Mouse (Mus musculus) CH12.LX (cell line): ENCODE data around the gene Ush2a. TPM values are rescaled to one million over a fixed set of nuclear protein-coding genes. Genes with fewer than 3 reads are reported as not detected.

Experiments used
- DNase-seq: peaks from one replicate; pipeline ENCODE4 v3.0.0-alpha.2; 2013; ENCODE audit errors: extremely low read depth
- H3K27ac ChIP-seq: 2 replicates; pipeline ENCODE4 v1.5.1; 2012; ENCODE audit warnings: low read depth, mild to moderate bottlenecking, control low read depth, moderate library complexity; ENCODE audit not compliant: insufficient read depth
- H3K27me3 ChIP-seq: replicated peaks from 2 replicates; pipeline ENCODE3; 2012; ENCODE audit warnings: inconsistent platforms
- H3K36me3 ChIP-seq, 2 experiments: replicated peaks in 1 of 2; 2 replicates each; pipeline versions ENCODE3 to v1.6.1; 2012; ENCODE audit warnings: inconsistent platforms in 1 of 2, low read length in 1 of 2, mild to moderate bottlenecking in 1 of 2, mixed read lengths in 1 of 2, moderate library complexity in 1 of 2; ENCODE audit not compliant: control insufficient read depth in 1 of 2, insufficient read depth in 1 of 2
- H3K4me1 ChIP-seq, 2 experiments: 2 replicates each; pipeline ENCODE4 v1.6.1; 2012; ENCODE audit warnings: inconsistent platforms in 1 of 2, moderate library complexity in 1 of 2; ENCODE audit not compliant: insufficient read depth in 2 of 2, control insufficient read depth in 1 of 2
- H3K4me2 ChIP-seq: 2 replicates; pipeline ENCODE4 v1.6.1; 2012; ENCODE audit warnings: low read depth, mild to moderate bottlenecking, control low read depth; ENCODE audit not compliant: poor library complexity, insufficient read depth, severe bottlenecking
- H3K4me3 ChIP-seq, 3 experiments: fragments of 150-350 bp in 1 of 3; sonication (generic) in 1 of 3; replicated peaks in 1 of 3; 2 replicates each; pipeline versions ENCODE3 to v1.5.1; 2011 to 2012; ENCODE audit warnings: low read depth in 2 of 3, low read length in 2 of 3, mild to moderate bottlenecking in 2 of 3, moderate library complexity in 2 of 3, control low read depth in 1 of 3, improper control_type of control experiment in 1 of 3, inconsistent platforms in 1 of 3, mixed read lengths in 1 of 3; ENCODE audit not compliant: poor library complexity in 1 of 3
- H3K79me2 ChIP-seq: replicated peaks from 2 replicates; pipeline ENCODE4 v1.6.1; 2012; ENCODE audit warnings: mild to moderate bottlenecking, moderate library complexity; ENCODE audit not compliant: control insufficient read depth, poor library complexity, insufficient read depth, severe bottlenecking; ENCODE audit errors: extremely low read depth
- H3K9ac ChIP-seq: 2 replicates; pipeline ENCODE4 v1.6.1; 2012; ENCODE audit warnings: low read depth, mild to moderate bottlenecking, control low read depth, moderate library complexity; ENCODE audit not compliant: insufficient read depth
- H3K9me3 ChIP-seq: replicated peaks from 2 replicates; pipeline ENCODE3; 2012; ENCODE audit warnings: low read length, inconsistent platforms, mixed read lengths
- CHD2 ChIP-seq: IDR thresholded peaks from 2 replicates; pipeline ENCODE4 v1.6.1; 2011; ENCODE audit warnings: low read length, improper control_type of control experiment
- CTCF ChIP-seq, 2 experiments: IDR thresholded peaks in 1 of 2; conservative IDR thresholded peaks in 1 of 2; 2 replicates each; pipeline ENCODE4 v1.5.1; 2011 to 2012; ENCODE audit warnings: low read depth in 2 of 2, low read length in 2 of 2, improper control_type of control experiment in 1 of 2, inconsistent platforms in 1 of 2, mild to moderate bottlenecking in 1 of 2, moderate library complexity in 1 of 2
- E2F4 ChIP-seq: IDR thresholded peaks from 2 replicates; pipeline ENCODE4 v1.6.1; 2011; ENCODE audit warnings: low read depth, low read length, improper control_type of control experiment; ENCODE audit not compliant: insufficient replicate concordance
- ELF1 ChIP-seq: IDR thresholded peaks from 2 replicates; pipeline ENCODE4 v1.6.1; 2014; ENCODE audit warnings: low read depth, mild to moderate bottlenecking, inconsistent platforms, low read length, improper control_type of control experiment
- GABPA ChIP-seq: IDR thresholded peaks from 2 replicates; pipeline ENCODE4 v1.6.1; 2012; ENCODE audit warnings: low read depth, low read length, improper control_type of control experiment, inconsistent platforms; ENCODE audit not compliant: insufficient replicate concordance
- IRF4 ChIP-seq: IDR thresholded peaks from 2 replicates; pipeline ENCODE4 v1.6.1; 2014; ENCODE audit warnings: low read depth, mild to moderate bottlenecking, inconsistent platforms, low read length, improper control_type of control experiment
- JUN ChIP-seq: IDR thresholded peaks from 2 replicates; pipeline ENCODE4 v1.6.1; 2011; ENCODE audit warnings: low read depth, mild to moderate bottlenecking, low read length, improper control_type of control experiment, moderate library complexity; ENCODE audit not compliant: insufficient read depth
- MAFK ChIP-seq: IDR thresholded peaks from 2 replicates; pipeline ENCODE4 v1.6.1; 2011; ENCODE audit warnings: low read length, improper control_type of control experiment; ENCODE audit not compliant: insufficient replicate concordance
- MEF2A ChIP-seq: IDR thresholded peaks from 2 replicates; pipeline ENCODE4 v1.6.1; 2014; ENCODE audit warnings: low read depth, mild to moderate bottlenecking, inconsistent platforms, low read length, improper control_type of control experiment, borderline replicate concordance
- MXI1 ChIP-seq: IDR thresholded peaks from 2 replicates; pipeline ENCODE4 v1.6.1; 2011; ENCODE audit warnings: mild to moderate bottlenecking, low read depth, low read length, improper control_type of control experiment
- MYC ChIP-seq: IDR thresholded peaks from 2 replicates; pipeline ENCODE4 v1.6.1; 2011; ENCODE audit warnings: low read depth, mild to moderate bottlenecking, improper control_type of control experiment, low read length
- NRF1 ChIP-seq: IDR thresholded peaks from 2 replicates; pipeline ENCODE4 v1.6.1; 2014; ENCODE audit warnings: low read depth, mild to moderate bottlenecking, inconsistent platforms, low read length, improper control_type of control experiment, moderate library complexity
- SMC3 ChIP-seq: IDR thresholded peaks from 2 replicates; pipeline ENCODE4 v1.6.1; 2011; ENCODE audit warnings: low read depth, low read length, improper control_type of control experiment
- TCF12 ChIP-seq: IDR thresholded peaks from 2 replicates; pipeline ENCODE4 v1.6.1; 2014; ENCODE audit warnings: low read depth, mild to moderate bottlenecking, inconsistent platforms, low read length, improper control_type of control experiment
- USF1 ChIP-seq: IDR thresholded peaks from 2 replicates; pipeline ENCODE4 v1.6.1; 2014; ENCODE audit warnings: low read depth, mild to moderate bottlenecking, inconsistent platforms, low read length, improper control_type of control experiment
- ZC3H11A ChIP-seq: IDR thresholded peaks from 2 replicates; pipeline ENCODE4 v1.6.1; 2012; ENCODE audit warnings: low read depth, mild to moderate bottlenecking, inconsistent platforms, low read length, improper control_type of control experiment
- ZKSCAN1 ChIP-seq: IDR thresholded peaks from 2 replicates; pipeline ENCODE4 v1.6.1; 2012; ENCODE audit warnings: low read depth, inconsistent platforms, low read length, improper control_type of control experiment, borderline replicate concordance
- ZMIZ1 ChIP-seq: IDR thresholded peaks from 2 replicates; pipeline ENCODE4 v1.6.1; 2012; ENCODE audit warnings: low read depth, mild to moderate bottlenecking, inconsistent platforms, low read length, improper control_type of control experiment
- dilution Hi-C: fragments of 300-500 bp; cut with MboI; formaldehyde crosslinking; loops from 2 replicates; pipeline ENCODE4 v1.14.3; 2020; ENCODE audit warnings: low sequenced_read_pairs; ENCODE audit not compliant: extremely low pct_unique_long_range_greater_than_20kb, extremely low pct_ligation_motif_present
- in situ Hi-C: fragments of 300-500 bp; cut with MboI; formaldehyde crosslinking; loops from 3 replicates; pipeline ENCODE4 v1.14.3; 2019; ENCODE audit warnings: low sequenced_read_pairs, low pct_ligation_motif_present, low pct_unique_long_range_greater_than_20kb, mixed read lengths
- polyA plus RNA-seq: library from polyadenylated mRNA; unstranded; fragments of >175 nt; gene quantifications from 2 replicates; pipeline ENCODE4 v1.2.1, GENCODE M21; 2012; ENCODE audit warnings: low read depth; ENCODE audit not compliant: insufficient read length
- total RNA-seq, 2 experiments: library from RNA; depleted of rRNA; stranded (reverse); fragments of 300-350 nt in 1 of 2; fragments of >200 nt in 1 of 2; gene quantifications; 2 replicates each; pipeline ENCODE4 v1.2.3; 2012 to 2014

The Ush2a gene
- total and polyA plus RNA-seq, 3 experiments, result not detected

- DNase-seq, result no peak
- Histone ChIP-seq H3K27ac (no peak overlapping the region), H3K9ac (no peak overlapping the region), H3K4me3 (no peak overlapping the region)
- no peak for TF ChIP-seq ZKSCAN1
- TF ChIP-seq IRF4, result no peak
- no peak for TF ChIP-seq CHD2
- no peak for TF ChIP-seq USF1
- no peak for TF ChIP-seq ZMIZ1
- no peak for TF ChIP-seq GABPA
- TF ChIP-seq MEF2A, result no peak
- TF ChIP-seq JUN, result no peak
- no peak for TF ChIP-seq E2F4
- TF ChIP-seq MYC, result no peak
- no peak for TF ChIP-seq ZC3H11A
- no peak for TF ChIP-seq SMC3
- no peak for TF ChIP-seq ELF1
- no peak for TF ChIP-seq MAFK
- no peak for TF ChIP-seq NRF1
- TF ChIP-seq, all 38 proteins: peak for 0
- H3K27me3 ChIP-seq, result no peaks in the 10 kb centered on the region
- no peak overlapping the region for H3K4me2 ChIP-seq
- no peaks in the 10 kb centered on the region for H3K4me1 ChIP-seq
- no peaks in the 10 kb centered on the region for H3K79me2 ChIP-seq
- in situ Hi-C loops (no loop called here), dilution Hi-C loops (no loop called here)
- H3K36me3 ChIP-seq, result no peaks in the 10 kb centered on the region
- peaks cover 41% of the 10 kb centered on the region for H3K9me3 ChIP-seq
These were observed 391.2 kb downstream of the Ush2a start for GRCm38 (mm10) chr1:188653001-188653400.

- H3K4me1 ChIP-seq, result no peaks in the 10 kb centered on the region
- dilution Hi-C loops, result no loop called here
- DNase-seq, result no peak
- no peaks in the 10 kb centered on the region for H3K36me3 ChIP-seq
- peaks cover 59% of the 10 kb centered on the region for H3K9me3 ChIP-seq
- no peak overlapping the region for H3K4me2 ChIP-seq
- H3K27ac ChIP-seq, result no peak overlapping the region
- H3K27me3 ChIP-seq, result no peaks in the 10 kb centered on the region
- TF ChIP-seq ELF1 (no peak), TCF12 (no peak), MXI1 (no peak), MAFK (no peak), ZKSCAN1 (no peak), JUN (no peak), CTCF (conservative IDR thresholded peaks at IDR 0.05 in 1 of 2, IDR thresholded peaks at IDR 0.05 in 1 of 2; ENCODE audit: low read depth in 2 of 2, low read length in 2 of 2) (no peak)
- TF ChIP-seq, all 38 proteins: peak for 0
- in situ Hi-C loops, result no loop called here
- Histone ChIP-seq H3K4me3 (no peak overlapping the region), H3K79me2 (no peaks in the 10 kb centered on the region), H3K9ac (no peak overlapping the region)
These were observed 394.3 kb downstream of the Ush2a start for GRCm38 (mm10) chr1:188656121-188656520.
